Mouse (Mus musculus): ENCODE results near the gene Zcchc18. TPM values are rescaled to one million over a fixed set of nuclear protein-coding genes. Genes with fewer than 3 reads are reported as not detected.

Gene Zcchc18
- polyA plus RNA-seq, 1 experiment from 2014 or later = 415 TPM

GRCm38 (mm10) chrX:137037470-137037999 is 44.6 kb downstream of the Zcchc18 start:
- Histone ChIP-seq H3K27ac (ENCODE audit: low read depth, low read length) (peak overlapping the region; percentile 89), H3K4me3 (ENCODE audit: low read depth, low read length) (peak overlapping the region; percentile 43), H3K4me2 (ENCODE audit: low read depth, low read length) (peak overlapping the region; percentile 63), H3K27me3 (ENCODE audit: control insufficient read depth, insufficient read depth, low read length) (no peaks in the 10 kb centered on the region), H3K9ac (replicated peaks; ENCODE audit: low read depth, low read length) (peak overlapping the region; percentile 53; the same call in 1 of the 2 replicates), H3K4me1 (ENCODE audit: control insufficient read depth, insufficient read depth, low read length) (no peaks in the 10 kb centered on the region), H3K36me3 (ENCODE audit: control insufficient read depth, insufficient read depth, low read length) (no peaks in the 10 kb centered on the region), H3K9me3 (ENCODE audit: control insufficient read depth, low read length) (no peaks in the 10 kb centered on the region)
- 18% methylated on average over 12 of the region's 12 CpGs for WGBS
- peak; percentile 5; the same call in 1 of the 2 replicates for ATAC-seq (ENCODE audit: low read depth)

DNA sequence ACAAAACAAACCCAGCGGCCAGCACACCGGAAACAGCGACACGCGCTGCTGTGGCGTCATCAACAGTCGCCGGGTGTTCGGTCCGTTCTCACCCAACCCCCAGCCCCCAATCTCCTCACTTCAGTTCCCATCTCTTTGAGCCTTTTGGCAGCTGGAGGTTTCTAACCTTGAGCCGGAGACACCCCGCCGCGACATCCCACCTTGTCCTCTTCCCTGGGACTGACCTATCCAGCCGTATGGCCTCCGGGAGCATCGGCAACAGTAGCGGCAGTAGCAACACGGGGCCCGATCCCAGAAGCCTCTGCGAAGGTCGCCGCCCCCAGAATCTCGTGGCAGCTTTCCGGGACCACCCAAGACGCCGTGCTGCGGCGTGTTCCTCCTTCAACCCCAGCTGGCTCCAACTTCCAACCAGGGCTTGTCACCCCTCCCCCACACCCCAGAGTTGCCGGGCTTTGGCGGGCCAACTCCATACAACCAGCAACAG is 45.1 kb downstream of the Zcchc18 start, which contains the start of gene Slc25a53:
Gene Slc25a53, minus strand, starts transcription at position 303 of the 484 bp plus-strand sequence.
- H3K9me3 ChIP-seq (ENCODE audit: control insufficient read depth, low read length) = no peaks in the 10 kb centered on the region
- ATAC-seq (ENCODE audit: low read depth) = peak; percentile 97

GRCm38 (mm10) chrX:137038502-137038901 is 45.5 kb downstream of the Zcchc18 start:
- ATAC-seq (ENCODE audit: low read depth) = peak; percentile 28; the same call in 1 of the 2 replicates
- H3K4me2 ChIP-seq (ENCODE audit: low read depth, low read length) = peak overlapping the region; percentile 42
- no peaks in the 10 kb centered on the region for H3K4me1 ChIP-seq (ENCODE audit: control insufficient read depth, insufficient read depth, low read length)
- H3K4me3 ChIP-seq (ENCODE audit: low read depth, low read length) = peak overlapping the region; percentile 43
- no peaks in the 10 kb centered on the region for H3K27me3 ChIP-seq (ENCODE audit: control insufficient read depth, insufficient read depth, low read length)
- peak overlapping the region; percentile 53 for H3K9ac ChIP-seq (replicated peaks; ENCODE audit: low read depth, low read length)
- WGBS = 39% methylated on average over 7 of the region's 7 CpGs
- H3K9me3 ChIP-seq (ENCODE audit: control insufficient read depth, low read length) = no peaks in the 10 kb centered on the region
- no peaks in the 10 kb centered on the region for H3K36me3 ChIP-seq (ENCODE audit: control insufficient read depth, insufficient read depth, low read length)
- H3K27ac ChIP-seq (ENCODE audit: low read depth, low read length) = no peak overlapping the region

More for the DNA sequence above, 45.1 kb downstream of the Zcchc18 start, which contains the start of gene Slc25a53:
- Histone ChIP-seq H3K4me1 (ENCODE audit: control insufficient read depth, insufficient read depth, low read length) (no peaks in the 10 kb centered on the region), H3K27ac (ENCODE audit: low read depth, low read length) (peak within 1 kb of the TSS; percentile 89), H3K4me2 (ENCODE audit: low read depth, low read length) (peak within 1 kb of the TSS; percentile 63), H3K36me3 (ENCODE audit: control insufficient read depth, insufficient read depth, low read length) (no peaks in the 10 kb centered on the region), H3K9ac (replicated peaks; ENCODE audit: low read depth, low read length) (peak within 1 kb of the TSS; percentile 53), H3K27me3 (ENCODE audit: control insufficient read depth, insufficient read depth, low read length) (no peaks in the 10 kb centered on the region), H3K4me3 (ENCODE audit: low read depth, low read length) (peak within 1 kb of the TSS; percentile 43)
- 21% methylated on average over 31 of the region's 31 CpGs for WGBS

Other genes starting within 250 kb of the Zcchc18 start
- gene Morf4l2, start 249.5 kb upstream of the Zcchc18 start, polyA plus RNA-seq (2014; fragmentation: Nextera tagmentation; extraction: Ambion mirVana) = 525 and 546 TPM in 2 replicates
- 0.17 TPM in 1 of 2 replicates, not detected in the other for gene Glra4, start 213.0 kb upstream of the Zcchc18 start, polyA plus RNA-seq (2014; fragmentation: Nextera tagmentation; extraction: Ambion mirVana)
- 7.3 and 22.5 TPM in 2 replicates for gene Plp1, start 170.5 kb upstream of the Zcchc18 start, polyA plus RNA-seq (2014; fragmentation: Nextera tagmentation; extraction: Ambion mirVana)
- gene Rab9b, start 124.4 kb upstream of the Zcchc18 start, polyA plus RNA-seq (2014; fragmentation: Nextera tagmentation; extraction: Ambion mirVana) = 29.1 and 29.8 TPM in 2 replicates
- not detected in 2 replicates for gene H2bfm, start 65.8 kb upstream of the Zcchc18 start, polyA plus RNA-seq (2014; fragmentation: Nextera tagmentation; extraction: Ambion mirVana)
- 105 and 112 TPM in 2 replicates for gene Tmsb15b2, start 17.7 kb upstream of the Zcchc18 start, polyA plus RNA-seq (2014; fragmentation: Nextera tagmentation; extraction: Ambion mirVana)
- gene Tmsb15l, start 16.3 kb upstream of the Zcchc18 start, polyA plus RNA-seq (2014; fragmentation: Nextera tagmentation; extraction: Ambion mirVana) = 12.4 and 12.6 TPM in 2 replicates
- gene Tmsb15b1, start 16.3 kb upstream of the Zcchc18 start, polyA plus RNA-seq (2014; fragmentation: Nextera tagmentation; extraction: Ambion mirVana) = 40.9 and 45.1 TPM in 2 replicates
- 13.1 and 15.1 TPM in 2 replicates for gene Slc25a53, start 45.1 kb downstream of the Zcchc18 start, polyA plus RNA-seq (2014; fragmentation: Nextera tagmentation; extraction: Ambion mirVana)
- 9.8 and 11.3 TPM in 2 replicates for gene Fam199x, start 56.4 kb downstream of the Zcchc18 start, polyA plus RNA-seq (2014; fragmentation: Nextera tagmentation; extraction: Ambion mirVana)
- not detected in 2 replicates for gene Esx1, start 128.9 kb downstream of the Zcchc18 start, polyA plus RNA-seq (2014; fragmentation: Nextera tagmentation; extraction: Ambion mirVana)